Mouse (Mus musculus): ENCODE measurements around the gene Klk1b1.

DNA sequence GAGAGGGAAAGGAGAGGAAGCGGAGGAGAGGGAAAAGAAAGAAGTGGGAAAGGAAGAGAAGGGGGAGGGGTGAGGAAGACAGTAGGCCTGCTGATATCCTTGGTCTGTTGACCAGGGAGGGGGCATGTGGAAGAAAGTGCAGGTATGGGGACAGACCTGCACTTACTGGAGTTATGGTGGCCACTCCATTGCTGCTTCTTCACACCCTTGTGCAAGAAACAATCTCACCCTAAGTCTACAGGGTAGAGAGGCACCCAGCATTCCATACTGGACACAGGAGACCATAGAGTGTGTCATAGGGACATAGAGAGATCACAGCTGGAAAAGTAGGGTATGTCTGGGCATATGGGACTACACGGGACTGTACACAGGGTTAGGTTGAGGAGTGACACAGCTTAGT lies 44.6 kb upstream of the Klk1b1 start:
- no peak for TF ChIP-seq CTCF (conservative IDR thresholded peaks at IDR 0.05; ENCODE audit: low read length)
- no peak for TF ChIP-seq NANOG (IDR thresholded peaks at IDR 0.05; ENCODE audit: borderline replicate concordance, low read length)
- no peak for TF ChIP-seq POU5F1 (IDR thresholded peaks at IDR 0.05; ENCODE audit: borderline replicate concordance, low read length)
